Mouse (Mus musculus) hindbrain, embryonic 15.5 days (tissue): ENCODE measurements around the gene Stt3b. TPM values are rescaled to one million over a fixed set of nuclear protein-coding genes. Genes with fewer than 3 reads are reported as not detected.

Experiments used
- ATAC-seq: fragments of 200-750 bp; cut with Nextera tagmentation; 2 replicates; pipeline ENCODE4 v1.8.0; 2017; ENCODE audit warnings: low read depth, moderate number of reproducible peaks, moderate TSS enrichment; ENCODE audit not compliant: low FRiP score
- H3K27ac ChIP-seq: fragments of 300-500 bp; sonication (generic); replicated peaks from 2 replicates; pipeline ENCODE4 v1.5.1; 2015; ENCODE audit warnings: mild to moderate bottlenecking, inconsistent platforms
- H3K27me3 ChIP-seq: fragments of 300-500 bp; sonication (generic); 2 replicates; pipeline ENCODE4 v1.6.1; 2015; ENCODE audit warnings: control low read depth, inconsistent platforms
- H3K36me3 ChIP-seq: fragments of 300-500 bp; sonication (generic); 2 replicates; pipeline ENCODE4 v1.6.1; 2015; ENCODE audit warnings: control low read depth, inconsistent platforms
- H3K4me1 ChIP-seq: fragments of 300-500 bp; sonication (generic); replicated peaks from 2 replicates; pipeline ENCODE4 v1.6.1; 2015; ENCODE audit warnings: control low read depth, inconsistent platforms
- H3K4me2 ChIP-seq: fragments of 300-500 bp; sonication (generic); 2 replicates; pipeline ENCODE4 v1.6.1; 2015; ENCODE audit warnings: moderate library complexity, mild to moderate bottlenecking, inconsistent platforms
- H3K4me3 ChIP-seq: fragments of 300-500 bp; sonication (generic); 2 replicates; pipeline ENCODE4 v1.5.1; 2015; ENCODE audit warnings: mild to moderate bottlenecking, inconsistent platforms
- H3K9ac ChIP-seq: fragments of 300-500 bp; sonication (generic); 2 replicates; pipeline ENCODE4 v1.6.1; 2015; ENCODE audit warnings: inconsistent platforms
- H3K9me3 ChIP-seq: fragments of 300-500 bp; sonication (generic); 2 replicates; pipeline ENCODE4 v1.6.1; 2016; ENCODE audit warnings: control low read depth, inconsistent platforms
- WGBS: fragments of 180-500 bp; shearing (Covaris S2); methylation state at CpG from one replicate; pipeline ENCODE4 v1.1.7; 2015; 5-methylcytosine and 5-hydroxymethylcytosine counted together
- polyA plus RNA-seq: library from polyadenylated mRNA; unstranded; fragments of >200 nt; fragmentation: Nextera tagmentation; extraction: Ambion mirVana; gene quantifications from 2 replicates; pipeline ENCODE4 v1.2.1, GENCODE M21; 2015

Stt3b gene
- polyA plus RNA-seq, result 91.3 and 101 TPM in 2 replicates

GRCm38 (mm10) chr9:115310346-115311222, at the start of gene Stt3b:
TSS of gene Stt3b (minus strand) at chr9:115310421.
- under 1% methylated on average over 84 of the region's 91 CpGs for WGBS
- Histone ChIP-seq H3K27ac (peak within 1 kb of the TSS; percentile 100), H3K9ac (peak within 1 kb of the TSS; percentile 95), H3K9me3 (no peaks in the 10 kb centered on the region), H3K27me3 (no peaks in the 10 kb centered on the region), H3K4me3 (peak within 1 kb of the TSS; percentile 93), H3K4me2 (peak within 1 kb of the TSS; percentile 57), H3K4me1 (peaks cover 30% of the 10 kb centered on the region), H3K36me3 (no peaks in the 10 kb centered on the region)
- peak; percentile 98 for ATAC-seq

GRCm38 (mm10) chr9:115358421-115358820, 48.2 kb upstream of the Stt3b start:
- Histone ChIP-seq H3K4me1 (no peaks in the 10 kb centered on the region), H3K9me3 (no peaks in the 10 kb centered on the region), H3K4me2 (no peak overlapping the region), H3K9ac (no peak overlapping the region), H3K4me3 (no peak overlapping the region), H3K36me3 (no peaks in the 10 kb centered on the region), H3K27me3 (no peaks in the 10 kb centered on the region), H3K27ac (no peak overlapping the region)
- ATAC-seq, result no peak
- WGBS, result 89% methylated on average over 2 of the region's 2 CpGs

GRCm38 (mm10) chr9:115357996-115358395, 47.8 kb upstream of the Stt3b start:
- Histone ChIP-seq H3K27ac (no peak overlapping the region), H3K36me3 (no peaks in the 10 kb centered on the region), H3K9me3 (no peaks in the 10 kb centered on the region), H3K27me3 (no peaks in the 10 kb centered on the region), H3K9ac (no peak overlapping the region), H3K4me2 (no peak overlapping the region), H3K4me3 (no peak overlapping the region), H3K4me1 (no peaks in the 10 kb centered on the region)
- ATAC-seq, result no peak
- 90% methylated on average over 1 of the region's 1 CpGs for WGBS

- Histone ChIP-seq H3K36me3 (no peaks in the 10 kb centered on the region), H3K27me3 (no peaks in the 10 kb centered on the region), H3K4me3 (no peak overlapping the region), H3K9ac (no peak overlapping the region), H3K27ac (no peak overlapping the region), H3K4me1 (no peaks in the 10 kb centered on the region), H3K4me2 (no peak overlapping the region), H3K9me3 (no peaks in the 10 kb centered on the region)
- WGBS, result 48% methylated on average over 19 of the region's 19 CpGs
- ATAC-seq, result no peak
Measured at GRCm38 (mm10) chr9:115356731-115357458, 46.7 kb upstream of the Stt3b start.

GRCm38 (mm10) chr9:115355972-115356371, 45.8 kb upstream of the Stt3b start:
- 73% methylated on average over 5 of the region's 5 CpGs for WGBS
- Histone ChIP-seq H3K4me3 (no peak overlapping the region), H3K36me3 (no peaks in the 10 kb centered on the region), H3K9me3 (no peaks in the 10 kb centered on the region), H3K4me2 (no peak overlapping the region), H3K9ac (no peak overlapping the region), H3K27ac (no peak overlapping the region), H3K4me1 (no peaks in the 10 kb centered on the region), H3K27me3 (no peaks in the 10 kb centered on the region)
- no peak for ATAC-seq

- Histone ChIP-seq H3K4me1 (no peaks in the 10 kb centered on the region), H3K27me3 (no peaks in the 10 kb centered on the region), H3K9ac (no peak overlapping the region), H3K4me2 (no peak overlapping the region), H3K4me3 (no peak overlapping the region), H3K27ac (no peak overlapping the region), H3K36me3 (no peaks in the 10 kb centered on the region), H3K9me3 (no peaks in the 10 kb centered on the region)
- 85% methylated on average over 4 of the region's 4 CpGs for WGBS
- no peak for ATAC-seq
Measured at GRCm38 (mm10) chr9:115349741-115350512, 39.7 kb upstream of the Stt3b start.

GRCm38 (mm10) chr9:115349106-115349505, 38.9 kb upstream of the Stt3b start:
- no peak overlapping the region for H3K4me3 ChIP-seq
- WGBS, result 84% methylated on average over 1 of the region's 1 CpGs
- H3K27ac ChIP-seq, result no peak overlapping the region
- ATAC-seq, result no peak
- no peaks in the 10 kb centered on the region for H3K36me3 ChIP-seq
- no peak overlapping the region for H3K9ac ChIP-seq
- H3K4me2 ChIP-seq, result no peak overlapping the region
- no peaks in the 10 kb centered on the region for H3K9me3 ChIP-seq
- no peaks in the 10 kb centered on the region for H3K4me1 ChIP-seq
- H3K27me3 ChIP-seq, result no peaks in the 10 kb centered on the region

GRCm38 (mm10) chr9:115344930-115345329, 34.7 kb upstream of the Stt3b start:
- H3K36me3 ChIP-seq, result no peaks in the 10 kb centered on the region
- no peak overlapping the region for H3K27ac ChIP-seq
- peaks cover 13% of the 10 kb centered on the region for H3K4me1 ChIP-seq
- no peak overlapping the region for H3K9ac ChIP-seq
- whole genome bisulfite sequencing, result 93% methylated on average over 3 of the region's 3 CpGs
- no peak for ATAC-seq
- no peaks in the 10 kb centered on the region for H3K9me3 ChIP-seq
- no peak overlapping the region for H3K4me3 ChIP-seq
- no peaks in the 10 kb centered on the region for H3K27me3 ChIP-seq
- no peak overlapping the region for H3K4me2 ChIP-seq

GRCm38 (mm10) chr9:115341576-115341975, 31.4 kb upstream of the Stt3b start:
- Histone ChIP-seq H3K4me2 (no peak overlapping the region), H3K9me3 (no peaks in the 10 kb centered on the region), H3K4me3 (no peak overlapping the region), H3K4me1 (peaks cover 20% of the 10 kb centered on the region), H3K9ac (no peak overlapping the region), H3K27ac (no peak overlapping the region), H3K27me3 (no peaks in the 10 kb centered on the region), H3K36me3 (no peaks in the 10 kb centered on the region)
- no peak for ATAC-seq
- WGBS, result 76% methylated on average over 9 of the region's 9 CpGs

- Histone ChIP-seq H3K9ac (no peak overlapping the region), H3K4me2 (no peak overlapping the region), H3K4me1 (peaks cover 20% of the 10 kb centered on the region), H3K9me3 (no peaks in the 10 kb centered on the region), H3K27me3 (no peaks in the 10 kb centered on the region), H3K4me3 (no peak overlapping the region), H3K36me3 (no peaks in the 10 kb centered on the region), H3K27ac (0 out of 2 replicates have a peak overlapping the region, but pooled peaks have one; percentile 19)
- 33% methylated on average over 12 of the region's 12 CpGs for WGBS
- no peak for ATAC-seq
Measured at GRCm38 (mm10) chr9:115340212-115340815, 30.1 kb upstream of the Stt3b start.

GRCm38 (mm10) chr9:115338816-115339215, 28.6 kb upstream of the Stt3b start:
- H3K4me1 ChIP-seq, result peaks cover 20% of the 10 kb centered on the region
- no peaks in the 10 kb centered on the region for H3K27me3 ChIP-seq
- H3K4me3 ChIP-seq, result no peak overlapping the region
- WGBS, result 38% methylated on average over 6 of the region's 6 CpGs
- peak; percentile 27; the same call in 1 of the 2 replicates for ATAC-seq
- no peak overlapping the region for H3K4me2 ChIP-seq
- H3K9ac ChIP-seq, result no peak overlapping the region
- H3K9me3 ChIP-seq, result no peaks in the 10 kb centered on the region
- 0 out of 2 replicates have a peak overlapping the region, but pooled peaks have one; percentile 15 for H3K27ac ChIP-seq
- no peaks in the 10 kb centered on the region for H3K36me3 ChIP-seq
